Mouse (Mus musculus): ENCODE data around the gene Gcfc2. TPM values are rescaled to one million over a fixed set of nuclear protein-coding genes. Genes with fewer than 3 reads are reported as not detected.
A peak's percentile ranks its signal among the peaks of the same experiment; 100 is the strongest.

Gcfc2 gene
- 3.4 and 3.7 TPM in 2 replicates for polyA plus RNA-seq (2015; fragmentation: Nextera tagmentation; extraction: Ambion mirVana)

DNA sequence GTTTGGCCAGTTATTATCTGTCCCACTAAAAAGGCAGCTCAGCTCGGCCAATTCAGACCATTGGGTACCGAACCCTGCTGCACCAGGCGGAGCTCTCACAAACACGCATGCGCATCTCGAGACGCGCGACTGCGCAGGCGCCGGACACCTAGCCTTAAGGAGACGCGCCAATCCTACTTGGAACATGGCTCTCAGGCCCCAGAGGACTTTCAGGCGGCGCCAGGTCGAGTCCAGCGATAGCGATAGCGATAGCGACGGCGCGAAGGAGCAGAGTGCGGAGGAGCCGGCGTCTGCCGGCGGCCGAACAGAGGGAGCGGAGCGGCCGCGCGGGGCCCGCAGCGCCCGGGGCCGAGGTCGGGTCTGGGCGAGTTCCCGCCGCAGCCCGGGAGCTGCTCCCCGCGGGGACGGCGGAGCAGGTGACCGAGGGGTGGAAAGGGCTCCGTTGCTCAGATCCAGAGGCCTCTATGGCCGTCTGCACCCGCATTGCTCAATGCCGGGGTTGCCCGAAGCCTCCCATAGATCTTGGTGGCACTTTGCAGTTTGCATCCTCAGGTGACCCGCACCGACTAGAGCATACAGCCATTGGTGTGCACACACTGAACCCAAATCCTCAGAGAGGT is at the start of gene Gcfc2:
Gene Gcfc2, plus strand, starts transcription at position 147 of the 620 bp plus-strand sequence.

DNA sequence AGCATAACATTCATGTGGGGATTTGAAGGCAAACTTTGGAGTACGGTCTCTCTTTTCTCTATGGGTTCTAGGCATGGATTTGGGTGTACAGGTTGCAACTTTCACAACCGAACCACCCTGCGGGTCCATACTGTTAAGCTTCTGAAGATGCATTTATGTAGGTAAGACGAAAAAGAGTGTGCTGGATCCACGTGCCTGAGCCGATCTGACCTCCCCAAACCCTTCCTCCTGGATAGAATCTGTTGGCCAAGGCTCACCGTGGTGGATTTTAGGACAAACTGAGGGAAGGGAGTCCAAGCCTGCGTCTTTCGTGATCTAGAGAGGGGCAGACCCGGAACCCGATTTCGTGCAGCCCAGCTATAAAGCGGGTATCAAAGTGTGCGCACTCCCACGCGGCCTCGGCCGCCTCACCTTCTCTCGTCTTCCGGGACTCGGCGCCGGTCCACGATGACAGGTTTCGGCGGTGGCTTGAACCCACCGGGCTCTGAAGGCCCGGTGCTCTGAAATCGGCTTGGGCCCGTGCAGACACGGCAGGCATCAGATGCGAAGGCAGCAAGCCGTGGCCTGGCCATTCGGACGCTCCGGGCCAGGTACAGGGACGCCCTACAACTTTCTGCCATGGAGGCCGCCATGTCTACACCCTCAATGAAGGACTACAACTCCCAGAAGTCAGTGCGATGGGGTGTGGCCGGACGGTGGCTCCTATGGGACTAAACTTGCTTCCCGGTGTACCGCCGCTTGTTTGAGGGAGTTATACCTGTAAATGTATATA is 42.0 kb downstream of the Gcfc2 start, which contains the start of gene Mrpl19:
Gene Mrpl19, minus strand, starts transcription at position 663 of the 772 bp plus-strand sequence.

MicroRNA genes within 50 kb of the gene (microRNA counts, 519-probe panel; counts per million panel counts)
- microRNA mmu-miR-468: 3,037 counts per million, percentile 48 among the panel's probes with 10 or more counts

Small RNA genes lying within 50 kb of the gene (microRNA-seq; reads per million reads assigned to microRNA genes)
- gene Mir468 (not detected), gene Mir7232 (not detected)

Other genes starting within 250 kb of the Gcfc2 start
- gene Mrpl19, start 42.3 kb downstream of the Gcfc2 start, polyA plus RNA-seq (2015; fragmentation: Nextera tagmentation; extraction: Ambion mirVana): 24.4 and 26.1 TPM in 2 replicates
- gene Eva1a, start 117.4 kb downstream of the Gcfc2 start, polyA plus RNA-seq (2015; fragmentation: Nextera tagmentation; extraction: Ambion mirVana): 22.7 TPM in 2 replicates

Measured in urinary bladder, postnatal 0 days (tissue).